Mouse (Mus musculus) thymus, adult 2 months (tissue): ENCODE data around the gene Xndc1. TPM values are rescaled to one million over a fixed set of nuclear protein-coding genes. Genes with fewer than 3 reads are reported as not detected.

Experiments used
- DNase-seq: peaks from one replicate; pipeline ENCODE4 v3.0.0; 2021
- H3K27ac ChIP-seq: fragments of 200-500 bp; 2 replicates; pipeline ENCODE4 v1.5.1; 2012; ENCODE audit warnings: low read length, control low read depth; ENCODE audit not compliant: control insufficient read depth, insufficient read depth
- H3K27me3 ChIP-seq: fragments of 200-500 bp; 2 replicates; pipeline ENCODE4 v1.6.1; 2012; ENCODE audit warnings: mild to moderate bottlenecking, low read length, moderate library complexity, mixed read lengths; ENCODE audit not compliant: control insufficient read depth, insufficient read depth
- H3K36me3 ChIP-seq: fragments of 200-500 bp; 2 replicates; pipeline ENCODE4 v1.6.1; 2012; ENCODE audit warnings: mild to moderate bottlenecking, low read length, moderate library complexity; ENCODE audit not compliant: control insufficient read depth, insufficient read depth
- H3K4me1 ChIP-seq: fragments of 200-500 bp; replicated peaks from 2 replicates; pipeline ENCODE4 v1.6.1; 2012; ENCODE audit warnings: low read length; ENCODE audit not compliant: control insufficient read depth, insufficient read depth
- H3K4me3 ChIP-seq: fragments of 200-500 bp; 2 replicates; pipeline ENCODE4 v1.5.1; 2012; ENCODE audit warnings: mild to moderate bottlenecking, low read length, control low read depth, moderate library complexity; ENCODE audit not compliant: control insufficient read depth, insufficient read depth
- CTCF ChIP-seq: fragments of 200-500 bp; IDR thresholded peaks from 2 replicates; pipeline ENCODE4 v1.5.1; 2012; ENCODE audit warnings: mild to moderate bottlenecking, control low read depth, low read length, moderate library complexity, borderline replicate concordance; ENCODE audit not compliant: control insufficient read depth, poor library complexity, insufficient read depth; ENCODE audit errors: extremely low read depth
- POLR2A ChIP-seq: fragments of 200-500 bp; IDR thresholded peaks from 2 replicates; pipeline ENCODE4 v1.6.1; 2012; ENCODE audit warnings: mild to moderate bottlenecking, low read length, control low read depth, moderate library complexity; ENCODE audit not compliant: control insufficient read depth, poor library complexity, insufficient read depth; ENCODE audit errors: extremely low read depth
- whole genome bisulfite sequencing: fragments of 180-500 bp; shearing (Covaris S2); methylation state at CpG from one replicate; pipeline ENCODE4 v1.1.7; 2018; 5-methylcytosine and 5-hydroxymethylcytosine counted together
- polyA plus RNA-seq: library from polyadenylated mRNA; depleted of rRNA; stranded (reverse); fragments of >200 nt; gene quantifications from 2 replicates; pipeline ENCODE4 v1.2.3, GENCODE M21; 2012; rRNA removed

Gene Xndc1
- polyA plus RNA-seq, 1 experiment = 47.7 TPM

DNA sequence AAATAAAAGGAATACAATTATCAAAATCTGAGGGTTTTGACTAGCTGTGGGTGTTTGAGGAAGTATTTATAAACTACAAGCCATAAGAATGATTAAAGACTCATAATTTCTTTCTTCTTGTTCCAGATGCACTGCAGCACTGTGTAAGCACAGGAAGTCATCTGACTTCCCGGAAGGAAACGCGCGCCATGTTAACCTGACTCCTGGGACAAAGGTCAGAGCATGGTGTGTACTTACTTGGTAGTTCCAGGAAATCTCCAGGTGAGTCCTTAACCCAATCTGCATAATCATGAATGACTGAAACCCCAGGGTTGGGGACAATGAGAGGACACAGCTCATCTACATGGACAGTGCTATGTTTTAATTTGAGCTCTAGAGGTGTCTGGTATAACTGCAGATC, 67.1 kb downstream of the Xndc1 start:
- 94% methylated on average over 4 of the region's 4 CpGs for WGBS
- Histone ChIP-seq H3K27ac (no peak overlapping the region), H3K4me3 (no peak overlapping the region), H3K36me3 (peaks cover 61% of the 10 kb centered on the region), H3K4me1 (no peaks in the 10 kb centered on the region), H3K27me3 (no peaks in the 10 kb centered on the region)
- DNase-seq = no peak
- no peak for TF ChIP-seq CTCF
- TF ChIP-seq POLR2A = no peak

Other genes starting within 250 kb of the Xndc1 start
- 0.14 TPM in 1 of 2 replicates, not detected in the other for gene Phox2a, start 247.2 kb upstream of the Xndc1 start, polyA plus RNA-seq
- gene Inppl1, start 227.3 kb upstream of the Xndc1 start, polyA plus RNA-seq = 30.4 and 30.6 TPM in 2 replicates
- 6.4 and 9.3 TPM in 2 replicates for gene Folr2, start 208.3 kb upstream of the Xndc1 start, polyA plus RNA-seq
- gene Anapc15, start 201.8 kb upstream of the Xndc1 start, polyA plus RNA-seq = 77.1 and 103 TPM in 2 replicates
- gene Folr1, start 194.7 kb upstream of the Xndc1 start, polyA plus RNA-seq = 0.70 and 0.86 TPM in 2 replicates
- 235 and 239 TPM in 2 replicates for gene Lamtor1, start 159.6 kb upstream of the Xndc1 start, polyA plus RNA-seq
- gene Tomt, start 159.2 kb upstream of the Xndc1 start, polyA plus RNA-seq = 0.08 and 0.20 TPM in 2 replicates
- gene Lrrc51, start 131.6 kb upstream of the Xndc1 start, polyA plus RNA-seq = 4.0 and 6.2 TPM in 2 replicates
- gene Numa1, start 131.4 kb upstream of the Xndc1 start, polyA plus RNA-seq = 166 and 186 TPM in 2 replicates
- gene Il18bp, start 46.8 kb upstream of the Xndc1 start, polyA plus RNA-seq = 57.9 and 80.7 TPM in 2 replicates
- gene Rnf121, start within 50 bp of the Xndc1 start, polyA plus RNA-seq = 41.0 and 42.1 TPM in 2 replicates
- gene Xntrpc, start 202 bp downstream of the Xndc1 start, polyA plus RNA-seq = 11.9 and 12.1 TPM in 2 replicates
- gene Trpc2, start 17.6 kb downstream of the Xndc1 start, polyA plus RNA-seq = 0.61 and 0.92 TPM in 2 replicates
- 15.7 and 23.7 TPM in 2 replicates for gene Art1, start 36.2 kb downstream of the Xndc1 start, polyA plus RNA-seq
- gene Art5, start 44.0 kb downstream of the Xndc1 start, polyA plus RNA-seq = 2.4 and 3.7 TPM in 2 replicates
- 1.7 and 1.8 TPM in 2 replicates for gene Chrna10, start 51.3 kb downstream of the Xndc1 start, polyA plus RNA-seq
- gene Nup98, start 144.7 kb downstream of the Xndc1 start, polyA plus RNA-seq = 23.7 and 28.1 TPM in 2 replicates
- gene Pgap2, start 144.7 kb downstream of the Xndc1 start, polyA plus RNA-seq = 99.7 and 131 TPM in 2 replicates
- 221 and 282 TPM in 2 replicates for gene Rhog, start 190.5 kb downstream of the Xndc1 start, polyA plus RNA-seq
- gene Stim1, start 202.3 kb downstream of the Xndc1 start, polyA plus RNA-seq = 98.6 and 107 TPM in 2 replicates